Mouse (Mus musculus) olfactory bulb, adult 2 months (tissue): Measurements from ENCODE around the gene Cdh13.

Experiments
- CTCF ChIP-seq: fragments of 200-500 bp; IDR thresholded peaks from 2 replicates; pipeline ENCODE4 v1.5.1; 2012; ENCODE audit warnings: low read depth, mild to moderate bottlenecking, low read length, moderate library complexity; ENCODE audit not compliant: insufficient read depth
- POLR2A ChIP-seq: fragments of 200-500 bp; IDR thresholded peaks from 2 replicates; pipeline ENCODE4 v1.6.1; 2012; ENCODE audit warnings: mild to moderate bottlenecking, low read depth, low read length, moderate library complexity; ENCODE audit not compliant: insufficient read depth

- no peak for TF ChIP-seq CTCF
- TF ChIP-seq POLR2A = no peak
These were observed 596.6 kb downstream of the Cdh13 start for GRCm38 (mm10) chr8:118879939-118880825.
